Mouse (Mus musculus): ENCODE measurements around the gene Otop3. TPM values are rescaled to one million over a fixed set of nuclear protein-coding genes. Genes with fewer than 3 reads are reported as not detected.

Otop3 gene
- polyA plus RNA-seq, 1 experiment from 2014 or later: not detected

DNA sequence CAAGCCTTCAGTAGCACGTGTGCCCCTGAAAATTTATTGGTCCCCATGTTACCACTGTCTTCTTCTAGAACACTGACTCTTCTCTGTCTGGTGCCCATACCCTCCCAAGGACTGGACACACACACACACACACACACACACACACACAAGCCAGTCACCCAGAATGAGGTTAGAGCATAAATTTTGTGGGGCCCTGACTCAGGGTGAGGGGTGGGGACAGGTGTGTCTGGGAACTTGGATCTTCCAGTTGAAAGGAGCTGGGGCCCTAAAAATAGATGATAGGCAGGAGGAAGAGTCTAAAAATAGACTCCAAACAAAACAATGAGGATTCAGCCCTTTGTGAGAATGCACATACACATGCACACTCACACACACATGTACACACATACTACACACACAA is 25.8 kb upstream of the Otop3 start:
- Histone ChIP-seq H3K27me3 (replicated peaks; ENCODE audit: insufficient read depth, low read length) (no peaks in the 10 kb centered on the region), H3K36me3 (ENCODE audit: insufficient read depth, low read length) (no peaks in the 10 kb centered on the region), H3K4me3 (ENCODE audit: low read depth, low read length) (no peak overlapping the region), H3K9ac (replicated peaks; ENCODE audit: low read depth) (no peak overlapping the region), H3K4me2 (replicated peaks; ENCODE audit: low read depth, low read length) (no peak overlapping the region), H3K4me1 (ENCODE audit: insufficient read depth, low read depth, low read length) (no peaks in the 10 kb centered on the region), H3K27ac (ENCODE audit: low read length) (no peak overlapping the region), H3K9me3 (ENCODE audit: low read length) (no peaks in the 10 kb centered on the region)
- DNase-seq (ENCODE audit: low spot score) (no peak), ATAC-seq (no peak)
- WGBS: 36% methylated on average over 1 of the region's 1 CpGs
- no peak for TF ChIP-seq EP300 (IDR thresholded peaks at IDR 0.05)
- TF ChIP-seq CTCF (IDR thresholded peaks at IDR 0.05): no peak

DNA sequence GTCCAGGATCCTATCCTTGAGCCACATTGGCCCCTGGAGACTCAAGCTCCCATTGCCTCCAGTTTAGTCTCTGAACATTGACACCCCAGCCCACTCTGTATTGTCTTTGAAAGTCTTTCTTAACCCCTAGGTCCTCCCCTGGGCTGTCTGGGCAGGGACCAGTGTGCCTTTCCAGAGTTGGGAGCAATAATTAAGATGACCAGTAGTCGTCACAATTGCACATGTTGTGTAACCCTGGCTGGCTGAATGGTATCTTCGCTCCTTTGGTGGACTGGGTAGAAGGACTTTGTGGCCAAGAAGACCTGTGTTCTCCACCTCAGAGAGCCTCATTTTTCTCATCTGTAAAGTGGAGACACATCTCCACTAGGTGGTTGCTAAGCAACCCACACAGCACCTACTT is 20.3 kb upstream of the Otop3 start:
- H3K9me3 ChIP-seq (ENCODE audit: low read length): no peaks in the 10 kb centered on the region
- ATAC-seq (no peak), DNase-seq (ENCODE audit: low spot score) (no peak)
- H3K4me2 ChIP-seq (replicated peaks; ENCODE audit: low read depth, low read length): no peak overlapping the region
- H3K27ac ChIP-seq (ENCODE audit: low read length): no peak overlapping the region
- no peak overlapping the region for H3K9ac ChIP-seq (replicated peaks; ENCODE audit: low read depth)
- TF ChIP-seq EP300 (IDR thresholded peaks at IDR 0.05) (no peak), CTCF (IDR thresholded peaks at IDR 0.05) (peak; percentile 58)
- H3K4me1 ChIP-seq (ENCODE audit: insufficient read depth, low read depth, low read length): no peaks in the 10 kb centered on the region
- WGBS: 34% methylated on average over 2 of the region's 2 CpGs
- H3K4me3 ChIP-seq (ENCODE audit: low read depth, low read length): no peak overlapping the region
- H3K27me3 ChIP-seq (replicated peaks; ENCODE audit: insufficient read depth, low read length): peaks cover 25% of the 10 kb centered on the region
- H3K36me3 ChIP-seq (ENCODE audit: insufficient read depth, low read length): no peaks in the 10 kb centered on the region

DNA sequence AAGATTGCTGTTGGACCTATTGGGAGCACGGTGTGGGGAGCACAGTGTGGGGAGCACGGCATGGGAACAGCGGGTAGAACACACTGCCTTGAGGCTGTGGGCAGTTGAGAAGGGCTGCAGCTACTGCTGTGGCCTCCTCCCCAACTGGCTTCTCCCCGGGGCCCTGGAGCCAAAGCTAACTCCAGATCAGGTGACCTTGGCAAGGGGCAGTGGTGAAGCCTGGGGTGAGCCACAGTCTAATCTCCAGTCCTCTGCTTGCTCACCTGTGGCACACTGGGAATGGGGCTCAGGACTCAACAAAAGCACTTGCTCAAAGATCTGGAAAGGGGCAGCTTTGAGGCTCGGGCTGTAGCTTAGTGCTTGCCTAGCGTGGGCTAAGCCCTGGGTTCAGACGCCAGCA is 17.3 kb upstream of the Otop3 start:
- no peak for ATAC-seq
- H3K4me2 ChIP-seq (replicated peaks; ENCODE audit: low read depth, low read length): no peak overlapping the region
- no peak for DNase-seq (ENCODE audit: low spot score)
- H3K27me3 ChIP-seq (replicated peaks; ENCODE audit: insufficient read depth, low read length): peaks cover 50% of the 10 kb centered on the region
- no peak overlapping the region for H3K4me3 ChIP-seq (ENCODE audit: low read depth, low read length)
- no peak overlapping the region for H3K27ac ChIP-seq (ENCODE audit: low read length)
- WGBS: 67% methylated on average over 7 of the region's 7 CpGs
- H3K36me3 ChIP-seq (ENCODE audit: insufficient read depth, low read length): no peaks in the 10 kb centered on the region
- no peaks in the 10 kb centered on the region for H3K9me3 ChIP-seq (ENCODE audit: low read length)
- no peaks in the 10 kb centered on the region for H3K4me1 ChIP-seq (ENCODE audit: insufficient read depth, low read depth, low read length)
- TF ChIP-seq CTCF (IDR thresholded peaks at IDR 0.05): no peak
- TF ChIP-seq EP300 (IDR thresholded peaks at IDR 0.05): no peak
- H3K9ac ChIP-seq (replicated peaks; ENCODE audit: low read depth): no peak overlapping the region

GRCm38 (mm10) chr11:115318245-115319027 is 16.1 kb upstream of the Otop3 start:
- DNase-seq (ENCODE audit: low spot score) (no peak), ATAC-seq (no peak)
- H3K9ac ChIP-seq (replicated peaks; ENCODE audit: low read depth): no peak overlapping the region
- TF ChIP-seq CTCF (IDR thresholded peaks at IDR 0.05) (no peak), EP300 (IDR thresholded peaks at IDR 0.05) (no peak)
- H3K4me1 ChIP-seq (ENCODE audit: insufficient read depth, low read depth, low read length): no peaks in the 10 kb centered on the region
- no peaks in the 10 kb centered on the region for H3K36me3 ChIP-seq (ENCODE audit: insufficient read depth, low read length)
- H3K27me3 ChIP-seq (replicated peaks; ENCODE audit: insufficient read depth, low read length): peaks cover 61% of the 10 kb centered on the region
- H3K4me2 ChIP-seq (replicated peaks; ENCODE audit: low read depth, low read length): no peak overlapping the region
- no peaks in the 10 kb centered on the region for H3K9me3 ChIP-seq (ENCODE audit: low read length)
- 6% methylated on average over 62 of the region's 63 CpGs for WGBS
- no peak overlapping the region for H3K4me3 ChIP-seq (ENCODE audit: low read depth, low read length)
- no peak overlapping the region for H3K27ac ChIP-seq (ENCODE audit: low read length)

DNA sequence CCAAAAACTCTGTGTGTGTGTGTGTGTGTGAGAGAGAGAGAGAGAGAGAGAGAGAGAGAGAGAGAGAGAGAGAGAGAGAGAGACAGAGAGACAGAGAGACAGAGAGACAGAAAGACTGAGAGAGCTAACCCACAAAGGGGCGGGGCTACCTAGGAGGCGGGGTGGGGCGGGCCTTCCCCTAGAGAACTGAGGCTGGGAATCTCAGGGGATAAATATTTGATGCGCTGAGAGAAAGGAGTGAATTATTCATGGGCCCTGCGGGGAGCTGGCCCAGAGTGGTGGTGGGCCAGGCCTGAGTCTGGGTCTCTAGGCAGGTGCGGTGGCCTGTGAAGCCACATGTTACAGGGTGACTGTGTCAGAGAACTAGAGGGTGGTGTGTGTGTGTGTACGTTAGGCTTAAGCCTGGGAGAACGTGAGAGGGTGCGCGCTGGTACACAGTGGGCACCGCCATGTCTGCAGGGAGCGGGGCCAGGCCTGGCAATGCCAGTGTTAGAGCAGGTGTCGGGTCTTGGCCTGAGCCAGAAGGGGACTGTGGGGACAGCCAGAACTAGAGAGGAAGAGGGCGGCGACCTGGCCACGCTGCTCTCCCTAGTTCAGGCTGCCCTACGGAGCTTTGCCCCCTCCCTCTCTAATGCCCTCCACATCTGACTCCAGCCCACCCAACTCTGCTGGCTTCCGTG is 14.7 kb upstream of the Otop3 start:
- peaks cover 73% of the 10 kb centered on the region for H3K27me3 ChIP-seq (replicated peaks; ENCODE audit: insufficient read depth, low read length)

DNA sequence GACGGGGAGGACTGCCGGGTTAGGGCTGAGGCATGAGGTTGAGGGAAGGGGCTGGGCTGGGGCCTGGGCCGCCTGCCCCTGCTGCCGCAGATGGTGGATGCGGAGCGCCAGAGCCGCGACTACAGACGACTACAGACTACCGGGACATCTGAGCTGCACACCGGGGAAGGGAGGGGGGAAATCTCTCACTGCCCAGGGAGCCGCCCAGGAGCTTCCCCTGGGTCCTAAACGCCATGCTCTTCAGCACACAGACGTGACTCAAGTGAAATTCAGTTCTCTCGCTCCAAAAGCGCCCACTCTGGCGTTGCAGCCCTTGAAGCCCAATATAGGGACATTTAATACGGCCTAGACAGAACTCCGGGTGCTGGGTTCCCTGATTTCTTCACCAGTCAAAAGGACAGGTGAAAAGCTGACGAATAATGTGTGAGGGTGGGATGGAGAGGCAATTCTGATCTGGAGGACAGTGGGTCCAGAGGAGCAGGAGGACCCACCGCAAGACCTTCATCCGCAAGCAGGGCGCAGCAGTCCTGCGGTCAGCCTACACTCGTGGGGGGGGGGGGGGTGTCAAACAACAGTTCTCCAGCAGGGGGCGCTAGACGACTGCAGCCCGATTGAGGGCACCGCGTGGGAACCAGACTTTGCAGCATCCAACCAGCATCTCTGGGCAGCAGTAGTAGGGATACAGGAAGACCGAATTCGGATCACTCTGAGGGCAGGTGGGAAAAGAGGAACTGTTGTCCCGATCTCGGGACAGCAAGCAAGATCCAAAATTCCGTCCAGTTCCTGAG is 12.4 kb upstream of the Otop3 start, which contains the start of gene Ush1g:
Gene Ush1g, minus strand, starts transcription at position 136 of the 788 bp plus-strand sequence.
- DNase-seq (ENCODE audit: low spot score): peak; percentile 67
- WGBS: 5% methylated on average over 29 of the region's 35 CpGs
- TF ChIP-seq CTCF (IDR thresholded peaks at IDR 0.05) (peak; percentile 98), EP300 (IDR thresholded peaks at IDR 0.05) (no peak)
- Histone ChIP-seq H3K27me3 (replicated peaks; ENCODE audit: insufficient read depth, low read length) (peaks cover 62% of the 10 kb centered on the region), H3K4me2 (replicated peaks; ENCODE audit: low read depth, low read length) (no peak within 1 kb of the TSS), H3K36me3 (ENCODE audit: insufficient read depth, low read length) (no peaks in the 10 kb centered on the region), H3K4me3 (ENCODE audit: low read depth, low read length) (no peak within 1 kb of the TSS), H3K27ac (ENCODE audit: low read length) (no peak within 1 kb of the TSS), H3K4me1 (ENCODE audit: insufficient read depth, low read depth, low read length) (no peaks in the 10 kb centered on the region), H3K9ac (replicated peaks; ENCODE audit: low read depth) (no peak within 1 kb of the TSS), H3K9me3 (ENCODE audit: low read length) (no peaks in the 10 kb centered on the region)
- ATAC-seq: peak; percentile 71

More for the DNA sequence above, 14.7 kb upstream of the Otop3 start:
- H3K4me2 ChIP-seq (replicated peaks; ENCODE audit: low read depth, low read length): no peak overlapping the region
- no peak overlapping the region for H3K27ac ChIP-seq (ENCODE audit: low read length)
- TF ChIP-seq CTCF (IDR thresholded peaks at IDR 0.05) (no peak), EP300 (IDR thresholded peaks at IDR 0.05) (no peak)
- no peaks in the 10 kb centered on the region for H3K36me3 ChIP-seq (ENCODE audit: insufficient read depth, low read length)
- DNase-seq (ENCODE audit: low spot score) (no peak), ATAC-seq (no peak)
- H3K4me3 ChIP-seq (ENCODE audit: low read depth, low read length): no peak overlapping the region
- H3K9me3 ChIP-seq (ENCODE audit: low read length): no peaks in the 10 kb centered on the region
- 10% methylated on average over 14 of the region's 18 CpGs for WGBS
- no peak overlapping the region for H3K9ac ChIP-seq (replicated peaks; ENCODE audit: low read depth)
- H3K4me1 ChIP-seq (ENCODE audit: insufficient read depth, low read depth, low read length): no peaks in the 10 kb centered on the region

All from lung, postnatal 0 days (tissue).